Mouse (Mus musculus) left cerebral cortex, adult 18-20 months (tissue): Measurements from ENCODE around the gene Frmpd4. TPM values are rescaled to one million over a fixed set of nuclear protein-coding genes. Genes with fewer than 3 reads are reported as not detected.

Source experiments
- DNase-seq, 2 experiments: peaks; one replicate each; pipeline ENCODE4 v3.0.0; 2021 to 2022; ENCODE audit warnings: low spot score in 2 of 2, mixed read lengths in 1 of 2
- total RNA-seq, 2 experiments: library from RNA; stranded (reverse); gene quantifications; 2 replicates each; pipeline ENCODE4 v1.2.3; 2021

Gene Frmpd4
- total RNA-seq, 2 experiments from 2014 or later, result 44.2 to 46.4 TPM

DNA sequence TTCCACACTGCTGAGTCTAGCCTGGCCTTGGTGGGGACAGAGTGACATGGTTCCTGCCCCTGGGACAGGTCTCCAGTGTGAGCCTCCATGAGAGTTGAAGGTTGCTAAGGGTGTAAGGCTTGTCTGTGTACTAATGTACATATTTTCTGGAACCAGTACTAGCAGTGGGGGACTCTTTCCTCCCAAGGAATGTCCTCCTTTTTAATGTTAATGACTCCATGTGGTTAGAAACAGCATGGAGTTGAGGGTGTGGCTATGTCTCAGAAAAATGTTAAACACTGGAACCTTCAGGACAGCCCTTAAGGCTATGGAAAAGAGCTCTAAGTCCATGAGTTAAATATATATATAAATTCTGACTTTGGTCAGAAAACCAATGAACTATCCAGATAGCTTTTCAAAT is 436.0 kb downstream of the Frmpd4 start:
- no peak for DNase-seq

- DNase-seq, result peak in 1 of 2 experiments; percentile 10
Observed at GRCm38 (mm10) chrX:168124043-168124442, 453.0 kb downstream of the Frmpd4 start.

GRCm38 (mm10) chrX:168123589-168123965 is 453.5 kb downstream of the Frmpd4 start:
- peak in 1 of 2 experiments; percentile 5 for DNase-seq

DNA sequence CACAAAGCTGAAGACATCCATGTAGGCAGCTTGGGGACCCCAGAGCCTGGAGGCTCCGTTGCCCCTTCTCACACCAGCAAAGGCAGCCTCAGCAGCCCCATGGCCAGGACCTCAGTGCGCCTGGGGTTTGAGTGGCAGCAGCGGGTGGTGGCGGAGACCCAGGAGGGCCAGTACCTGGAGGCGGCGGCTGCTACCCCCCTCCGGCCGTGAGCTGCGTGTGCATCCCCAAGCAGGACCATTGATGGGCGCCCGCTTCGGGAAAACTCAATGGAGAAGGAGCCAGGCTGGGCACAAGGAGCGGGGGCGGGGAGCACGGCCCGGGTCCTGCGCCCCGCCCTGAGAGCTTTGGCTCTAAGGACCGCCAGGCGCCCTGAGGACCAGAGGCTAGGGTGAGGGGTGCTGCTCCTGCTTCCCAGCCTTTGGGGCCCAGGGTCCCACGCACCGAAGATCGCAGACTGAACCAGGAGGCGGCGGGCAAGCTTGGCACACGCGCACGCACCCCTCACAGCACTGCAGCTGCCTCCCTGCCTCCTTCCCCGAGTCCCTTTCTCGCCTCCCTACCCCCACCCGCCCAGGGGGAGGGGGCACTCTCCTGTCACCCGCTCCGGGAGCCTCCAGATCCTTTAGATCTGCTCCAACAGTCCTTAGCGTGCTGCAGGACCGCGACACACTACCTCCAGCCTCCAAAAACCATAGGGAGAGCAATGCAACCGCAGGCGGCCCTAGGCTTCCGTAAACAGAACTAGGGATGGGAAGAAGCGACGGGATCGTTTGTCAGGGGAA is 454.0 kb downstream of the Frmpd4 start:
- peak; percentile 34 to 51 for DNase-seq

DNA sequence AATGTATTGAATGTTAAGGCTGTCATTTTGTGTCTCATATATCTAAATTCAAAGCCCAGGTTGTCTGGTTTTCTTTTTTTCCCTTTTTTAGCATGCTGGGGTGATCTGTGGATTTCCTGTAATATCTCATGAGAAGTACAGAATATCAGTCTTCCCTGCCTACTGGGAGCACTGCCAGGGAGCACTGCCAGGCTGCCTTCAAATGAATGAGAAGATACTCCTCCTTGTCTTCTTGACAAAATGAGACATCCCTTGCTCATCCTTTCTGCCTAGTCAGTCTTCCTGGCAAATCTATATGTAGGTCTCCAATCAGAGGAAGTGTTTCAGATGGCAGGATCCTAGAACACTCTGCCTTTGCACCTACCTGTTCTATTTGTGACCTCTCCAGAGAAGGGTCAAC is 535.4 kb downstream of the Frmpd4 start:
- peak; percentile 24 for DNase-seq

DNA sequence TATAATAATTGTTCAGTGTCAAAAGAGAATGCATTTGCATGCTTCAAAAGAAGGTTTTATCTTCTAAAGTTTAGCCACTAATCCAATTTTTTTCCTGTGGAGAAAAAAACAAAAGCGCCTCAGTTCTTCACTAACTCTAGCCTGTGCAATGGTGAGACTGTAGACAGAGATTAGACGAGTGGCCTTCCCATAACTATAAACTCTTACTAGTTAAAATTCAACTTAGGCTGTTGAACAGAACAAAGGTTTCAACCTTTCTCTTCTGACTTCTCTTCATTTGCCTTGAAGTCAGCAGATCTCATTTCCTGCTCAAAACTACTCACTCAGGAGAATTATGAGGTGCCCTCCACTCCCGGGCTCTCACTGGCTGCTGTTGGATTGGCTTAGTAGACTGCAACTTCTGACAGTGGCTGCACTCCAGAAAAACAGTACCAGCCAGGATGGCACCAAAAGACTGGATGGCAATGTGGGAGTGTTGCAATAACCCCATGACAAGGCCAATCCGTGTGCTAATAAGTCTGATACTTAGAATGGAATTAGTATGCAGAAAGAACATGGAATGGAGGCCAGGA is 556.4 kb downstream of the Frmpd4 start:
- no peak for DNase-seq

GRCm38 (mm10) chrX:168017792-168018191 is 559.2 kb downstream of the Frmpd4 start:
- no peak for DNase-seq

- no peak for DNase-seq
Observed at GRCm38 (mm10) chrX:167984835-167985234, 592.2 kb downstream of the Frmpd4 start.

DNA sequence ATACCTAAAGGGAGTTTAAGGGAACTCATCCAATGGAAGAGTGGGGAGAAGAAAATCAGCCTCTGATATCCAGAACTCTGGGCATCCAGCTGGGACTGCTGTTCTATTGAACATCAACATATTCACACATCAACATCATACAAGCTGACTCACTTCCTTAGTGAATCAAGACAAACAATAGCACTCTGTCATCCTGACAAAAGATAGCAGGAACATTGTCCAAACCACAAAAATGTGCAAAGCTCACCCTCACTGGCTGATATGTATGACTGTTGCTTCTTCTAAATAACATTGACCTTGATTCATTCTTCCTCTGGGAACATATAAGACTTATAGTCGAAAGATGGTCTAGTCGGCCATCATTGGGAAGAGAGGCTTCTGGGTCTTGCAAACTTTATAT is 625.8 kb downstream of the Frmpd4 start:
- DNase-seq, result no peak

DNA sequence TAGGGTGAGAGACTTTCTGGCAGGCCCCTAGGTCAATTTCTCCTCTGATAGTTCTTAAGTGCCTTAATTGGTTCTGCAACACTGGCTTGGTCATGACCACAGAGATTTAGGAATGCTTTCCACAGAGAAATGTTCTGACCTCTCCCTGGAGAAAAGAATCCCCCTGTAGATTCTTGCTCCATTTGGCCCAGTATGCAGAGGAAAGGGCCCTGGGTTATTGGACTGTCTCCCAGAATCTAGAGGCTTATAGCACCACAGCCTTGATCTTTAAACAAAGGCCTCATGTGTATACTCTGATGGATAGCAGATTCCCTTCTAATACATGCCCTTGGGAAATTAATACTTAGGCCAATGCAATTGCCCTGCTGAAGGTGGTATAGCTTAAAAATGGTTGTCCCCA is 667.5 kb downstream of the Frmpd4 start:
- no peak for DNase-seq

DNA sequence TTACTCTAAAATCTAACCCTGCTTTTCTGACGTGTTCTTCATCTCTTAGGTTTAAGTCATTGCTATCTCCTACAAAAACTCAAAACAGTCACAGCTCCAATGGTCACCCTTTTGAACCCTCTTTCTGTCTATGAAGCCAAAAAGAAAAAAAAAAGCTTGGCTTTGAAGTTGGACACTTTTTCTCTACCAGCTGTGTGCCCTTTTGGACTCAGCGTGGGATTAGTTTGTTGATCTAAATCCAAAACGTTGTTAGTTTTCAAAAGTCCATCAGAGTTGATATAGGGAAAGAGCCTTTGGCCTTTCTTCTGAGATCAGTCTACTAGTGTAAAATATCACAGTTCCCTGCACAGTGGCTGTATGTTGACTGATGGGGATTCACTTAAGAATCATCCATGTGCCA is 676.0 kb downstream of the Frmpd4 start:
- no peak for DNase-seq

DNA sequence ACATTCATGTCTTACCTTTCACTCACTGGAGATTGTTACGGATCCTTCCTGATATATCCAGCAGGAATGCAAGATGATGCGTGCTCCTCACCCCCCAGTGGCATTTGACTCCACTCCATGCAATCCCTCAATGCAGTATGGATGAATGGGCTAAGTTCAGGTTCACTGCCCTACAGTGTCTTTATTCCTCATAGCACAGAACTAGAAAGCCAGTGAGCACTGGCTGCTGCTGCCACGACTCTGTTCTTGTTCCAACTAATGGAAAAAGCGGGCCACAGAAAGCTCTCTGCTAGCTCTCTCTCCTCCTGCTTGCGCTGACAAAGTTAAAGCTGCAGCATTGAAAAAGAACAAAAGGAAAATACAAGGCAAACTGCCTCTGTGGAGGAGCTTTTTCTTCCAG is 722.2 kb downstream of the Frmpd4 start:
- DNase-seq, result peak in 1 of 2 experiments; percentile 1

DNA sequence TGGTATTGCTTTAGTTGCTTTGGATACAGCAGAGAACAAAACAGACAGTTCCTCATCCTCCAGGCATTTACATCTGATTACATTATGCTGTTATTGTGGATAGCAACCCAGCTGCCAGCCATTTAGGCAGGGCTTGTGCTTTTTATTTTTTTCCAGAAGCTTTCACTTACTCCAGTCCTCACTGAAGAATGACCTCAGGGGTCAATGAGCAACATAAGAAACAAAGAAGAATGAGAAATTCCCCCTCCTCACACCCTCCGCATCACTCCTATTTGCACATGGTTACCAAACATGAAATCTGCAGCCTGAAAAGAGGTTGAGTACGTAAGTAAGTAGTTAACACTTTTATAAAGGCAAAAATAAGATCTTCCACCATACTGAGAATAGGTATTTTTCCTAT is 744.5 kb downstream of the Frmpd4 start:
- DNase-seq, result no peak

GRCm38 (mm10) chrX:167828456-167828855 is 748.6 kb downstream of the Frmpd4 start:
- DNase-seq, result peak in 1 of 2 experiments; percentile 26

DNA sequence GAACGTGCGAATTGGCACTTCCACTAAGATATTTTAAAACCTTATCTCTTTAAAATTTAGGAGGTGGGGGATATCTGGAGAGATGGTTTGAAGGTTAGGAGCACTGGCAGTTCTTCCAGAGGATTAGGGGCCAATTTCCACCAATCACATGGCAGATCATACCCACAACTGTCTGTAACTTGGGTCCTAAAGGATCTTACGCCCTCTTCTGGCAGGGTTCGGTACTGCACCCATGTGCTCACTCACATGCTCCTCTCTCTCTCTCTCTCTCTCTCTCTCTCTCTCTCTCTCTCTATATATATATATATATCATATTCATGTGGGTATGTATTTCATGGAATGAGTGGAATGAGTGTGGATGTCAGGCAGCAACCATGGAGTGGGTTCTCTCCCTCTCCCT is 759.7 kb downstream of the Frmpd4 start:
- DNase-seq, result peak in 1 of 2 experiments; percentile 11

DNA sequence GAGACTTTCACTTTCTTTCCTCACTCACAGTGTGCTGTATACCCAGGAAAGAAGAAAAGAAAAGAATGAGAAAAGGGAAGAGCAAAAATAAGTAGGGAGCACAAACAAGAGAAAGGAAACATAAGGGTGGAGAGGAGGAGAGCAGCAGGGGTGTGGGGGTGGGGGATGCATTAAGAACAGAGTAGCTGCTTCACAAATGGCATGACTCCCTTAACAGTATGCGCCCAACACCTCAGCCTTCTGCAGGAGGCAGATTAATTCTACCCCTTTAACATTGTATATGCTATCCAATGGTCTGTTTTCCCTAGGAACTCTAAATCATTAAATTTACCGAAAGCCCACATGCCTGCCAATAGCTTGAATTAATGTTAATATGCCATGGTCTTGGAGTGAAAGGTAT is 766.9 kb downstream of the Frmpd4 start:
- DNase-seq, result no peak

DNA sequence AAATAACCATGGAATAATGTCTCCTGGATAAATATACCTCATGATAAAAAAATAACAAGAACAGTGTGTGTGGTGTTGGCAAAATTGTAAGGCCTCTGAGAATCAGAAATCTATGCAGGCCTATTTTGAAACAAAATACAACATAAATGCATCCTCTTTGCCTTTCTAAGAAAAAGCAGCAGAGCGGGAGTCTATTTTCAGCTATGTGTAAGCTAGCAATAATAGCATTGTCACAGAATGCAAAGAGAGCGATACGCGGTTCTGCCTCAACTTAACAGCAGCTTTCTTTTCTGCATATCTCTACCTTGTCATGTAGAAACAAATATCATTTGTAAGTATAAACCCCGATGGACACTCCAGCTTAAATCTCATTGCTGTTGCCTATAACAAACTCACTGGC is 768.5 kb downstream of the Frmpd4 start:
- DNase-seq, result no peak

DNA sequence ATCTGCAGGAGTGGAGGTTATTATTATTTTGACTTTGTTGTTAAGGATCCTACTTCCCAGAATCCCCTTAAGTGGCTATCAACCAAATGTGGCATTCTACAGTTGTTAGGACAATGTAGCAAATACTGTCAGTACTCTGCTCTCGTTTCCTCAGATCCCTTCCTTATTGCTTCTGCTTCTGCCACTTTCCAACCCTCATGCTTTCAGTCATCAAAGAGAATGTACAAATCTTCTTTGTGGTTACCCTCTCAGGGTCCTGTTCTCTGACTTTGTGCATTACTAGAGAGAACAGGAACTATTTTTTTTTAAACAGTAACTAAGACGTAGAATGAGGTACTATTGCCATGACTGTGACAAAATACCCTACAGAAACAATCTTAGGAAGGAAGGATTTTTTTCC is 788.3 kb downstream of the Frmpd4 start:
- no peak for DNase-seq

- DNase-seq, result no peak
Observed at GRCm38 (mm10) chrX:167783526-167783925, 793.5 kb downstream of the Frmpd4 start.

DNA sequence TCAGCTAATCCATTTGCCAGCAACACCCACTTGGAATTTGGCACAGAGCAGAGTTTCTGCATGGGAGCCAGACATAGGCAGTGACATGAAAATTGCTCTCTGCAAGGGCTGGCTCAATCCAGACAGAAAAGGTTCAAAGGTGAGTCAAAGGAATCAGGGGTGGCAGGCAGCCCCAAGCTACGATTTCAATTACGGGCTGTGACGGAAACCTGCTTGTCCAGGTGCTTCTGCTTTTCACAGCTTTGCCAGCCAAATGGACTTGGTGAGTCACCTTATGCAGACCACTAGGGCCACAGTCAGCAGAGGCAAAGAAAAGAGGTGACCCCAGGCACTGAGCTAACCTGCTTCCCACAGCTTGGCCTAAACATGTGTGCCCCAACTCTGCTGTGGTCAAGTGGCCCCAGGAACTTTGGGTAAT is 857.5 kb downstream of the Frmpd4 start:
- no peak for DNase-seq

DNA sequence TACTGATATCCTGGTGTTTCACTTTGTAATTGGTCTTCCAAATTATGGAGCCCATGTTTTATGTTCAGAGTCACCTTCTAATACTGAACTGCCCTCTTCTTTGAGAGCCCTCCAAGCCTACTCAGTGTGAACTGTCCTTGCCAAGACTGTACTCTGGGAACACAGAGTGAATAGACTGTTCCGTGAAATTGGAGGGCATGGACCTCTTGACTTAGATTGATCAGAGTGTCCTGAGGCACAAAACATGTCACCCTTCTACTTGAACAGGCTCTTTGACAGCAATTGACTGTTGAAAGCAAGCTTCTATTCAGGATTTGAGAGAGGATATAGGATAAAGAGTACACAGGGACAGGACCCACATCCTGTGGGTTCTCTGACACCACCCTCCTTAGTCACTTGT is 857.9 kb downstream of the Frmpd4 start:
- DNase-seq, result no peak

DNA sequence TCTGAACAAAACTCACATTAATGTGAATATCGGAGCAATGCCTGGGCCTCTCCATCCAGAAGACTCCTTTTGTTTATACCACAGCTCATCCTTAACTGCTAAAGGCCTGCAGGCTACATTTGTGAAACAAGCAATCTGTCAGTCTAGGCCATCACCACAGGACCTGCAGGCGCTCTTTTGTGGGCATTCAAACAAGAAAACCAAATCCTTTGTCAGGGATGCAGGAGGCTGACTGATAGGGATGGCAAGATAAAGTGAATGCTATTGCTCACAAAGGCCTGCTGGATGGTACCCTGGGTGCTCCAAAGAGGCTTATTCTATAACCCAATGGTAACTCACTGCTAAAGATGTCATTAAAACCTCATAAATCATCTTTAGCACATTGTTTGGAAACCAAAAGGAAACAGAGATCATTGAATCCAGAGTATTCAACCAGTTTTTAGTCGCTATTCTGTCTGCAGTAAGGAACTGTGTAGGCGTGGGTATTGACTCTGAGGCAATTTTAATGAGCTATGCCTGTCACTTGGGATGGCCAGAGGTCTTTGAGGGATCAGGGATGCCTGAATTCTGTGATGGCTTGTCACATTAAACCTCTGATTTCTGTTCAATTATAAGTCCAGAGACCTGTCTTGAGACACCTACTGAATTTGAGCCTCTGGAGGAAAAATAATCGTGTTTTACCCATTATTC is 922.1 kb downstream of the Frmpd4 start:
- no peak for DNase-seq
